Mouse (Mus musculus) lung, adult 18-20 months (tissue): ENCODE results near the gene Evi2b.

Experiments
- DNase-seq, 2 experiments: peaks; one replicate each; pipeline ENCODE4 v3.0.0; 2022; ENCODE audit warnings: mixed read lengths in 2 of 2

Evi2b gene

DNA sequence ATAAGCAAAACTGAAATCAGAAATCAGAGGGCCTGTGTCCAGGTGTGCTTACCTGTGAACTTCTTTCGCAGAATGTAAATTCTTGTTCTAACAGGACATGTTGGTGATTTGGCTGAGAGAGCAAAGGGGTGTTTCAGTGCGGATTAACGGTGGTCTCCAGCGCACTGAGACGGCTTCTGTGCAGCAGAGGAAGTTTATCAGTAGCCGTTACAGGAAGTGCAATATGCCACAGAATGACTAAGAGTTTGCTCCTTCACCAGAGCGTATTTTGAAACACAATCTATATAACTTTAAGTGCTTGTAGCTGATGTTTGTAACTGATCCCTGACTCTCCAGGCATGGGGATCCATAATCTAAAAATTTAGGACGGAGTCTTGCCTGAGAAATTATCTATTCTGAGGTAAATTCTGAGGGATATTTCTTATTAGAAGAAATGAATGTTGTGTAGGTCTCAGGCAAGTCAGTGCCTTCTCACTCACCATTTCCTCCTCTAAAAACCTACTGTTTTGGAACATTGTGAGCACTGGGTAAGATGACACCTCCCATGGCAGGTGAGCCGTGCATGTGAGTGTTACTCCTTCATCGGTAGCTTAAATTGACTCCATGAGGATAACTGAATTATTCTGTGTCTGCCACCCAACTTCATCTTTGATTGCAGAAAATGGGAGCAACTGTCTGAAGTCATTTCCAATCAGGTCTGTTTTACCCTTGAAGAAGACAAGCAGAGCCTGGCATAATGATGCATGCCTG is at the start of gene Evi2b:
Gene Evi2b (minus strand): TSS at position 203 of the 750 bp plus-strand sequence.
- DNase-seq = no peak

DNA sequence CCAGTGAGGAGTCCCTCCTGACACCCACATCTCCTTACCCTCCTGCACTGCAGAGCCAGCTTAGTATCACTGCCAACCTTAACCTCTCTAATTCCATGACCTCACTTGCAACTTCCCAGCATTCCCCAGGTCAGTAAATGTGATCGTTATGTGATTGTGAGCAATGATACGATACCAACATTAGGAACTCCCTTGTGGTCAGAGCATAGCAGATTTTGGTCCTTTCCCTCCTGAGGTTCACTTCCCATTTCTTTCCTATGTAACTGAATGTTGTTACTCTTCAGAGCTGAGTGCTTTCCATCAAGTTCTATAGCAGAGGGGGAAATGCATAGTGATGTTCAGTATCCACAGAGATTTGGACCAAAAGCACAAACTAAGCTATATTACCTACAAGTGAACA is 46.8 kb upstream of the Evi2b start:
- no peak for DNase-seq

GRCm38 (mm10) chr11:79568197-79568911 is 44.8 kb upstream of the Evi2b start:
- DNase-seq = no peak

DNA sequence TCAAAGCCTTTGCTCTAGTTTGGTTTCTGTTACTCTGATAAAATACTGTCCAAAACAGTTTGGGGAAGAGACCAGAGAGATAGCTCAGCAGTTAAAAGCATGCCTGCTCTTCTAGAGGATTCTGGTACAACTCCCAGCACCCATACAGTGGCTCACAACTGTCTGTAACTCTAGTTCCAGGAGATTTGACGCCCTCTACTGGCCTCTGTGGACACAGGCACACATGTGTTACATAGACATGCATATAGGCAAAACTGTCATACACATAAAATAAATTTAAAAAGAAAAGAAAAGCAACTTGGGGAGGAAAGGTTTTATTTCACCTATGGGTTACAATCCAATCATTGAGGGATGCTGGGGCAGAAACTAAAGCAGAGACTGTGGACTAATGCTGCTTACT is 43.4 kb upstream of the Evi2b start:
- no peak for DNase-seq

- DNase-seq = no peak
These were observed 39.9 kb upstream of the Evi2b start for GRCm38 (mm10) chr11:79563493-79563892.

GRCm38 (mm10) chr11:79560536-79560935 is 37.0 kb upstream of the Evi2b start:
- no peak for DNase-seq

- DNase-seq = no peak
These were observed 29.1 kb upstream of the Evi2b start for GRCm38 (mm10) chr11:79552622-79553021.

DNA sequence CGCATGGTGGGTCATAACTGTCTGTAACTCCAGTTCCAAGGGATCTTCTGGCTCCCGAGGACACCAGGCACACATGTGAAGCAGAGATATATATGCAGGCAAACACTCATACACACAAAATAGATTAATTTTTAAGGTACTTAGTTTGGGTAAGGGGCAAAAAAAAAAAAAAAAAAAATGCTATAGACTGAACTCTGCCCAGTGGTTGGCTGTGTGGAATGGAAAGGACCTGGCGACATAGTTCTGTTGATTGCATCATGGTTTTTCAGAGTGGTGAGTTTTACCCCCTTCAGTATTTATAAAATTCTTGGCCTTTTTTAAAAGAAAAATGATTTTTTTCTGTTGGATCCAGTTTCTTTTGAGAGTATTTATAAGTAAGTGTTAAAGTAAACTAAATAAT is 12.7 kb upstream of the Evi2b start:
- DNase-seq = no peak

- DNase-seq = no peak
These were observed 12.0 kb upstream of the Evi2b start for GRCm38 (mm10) chr11:79535554-79535953.

DNA sequence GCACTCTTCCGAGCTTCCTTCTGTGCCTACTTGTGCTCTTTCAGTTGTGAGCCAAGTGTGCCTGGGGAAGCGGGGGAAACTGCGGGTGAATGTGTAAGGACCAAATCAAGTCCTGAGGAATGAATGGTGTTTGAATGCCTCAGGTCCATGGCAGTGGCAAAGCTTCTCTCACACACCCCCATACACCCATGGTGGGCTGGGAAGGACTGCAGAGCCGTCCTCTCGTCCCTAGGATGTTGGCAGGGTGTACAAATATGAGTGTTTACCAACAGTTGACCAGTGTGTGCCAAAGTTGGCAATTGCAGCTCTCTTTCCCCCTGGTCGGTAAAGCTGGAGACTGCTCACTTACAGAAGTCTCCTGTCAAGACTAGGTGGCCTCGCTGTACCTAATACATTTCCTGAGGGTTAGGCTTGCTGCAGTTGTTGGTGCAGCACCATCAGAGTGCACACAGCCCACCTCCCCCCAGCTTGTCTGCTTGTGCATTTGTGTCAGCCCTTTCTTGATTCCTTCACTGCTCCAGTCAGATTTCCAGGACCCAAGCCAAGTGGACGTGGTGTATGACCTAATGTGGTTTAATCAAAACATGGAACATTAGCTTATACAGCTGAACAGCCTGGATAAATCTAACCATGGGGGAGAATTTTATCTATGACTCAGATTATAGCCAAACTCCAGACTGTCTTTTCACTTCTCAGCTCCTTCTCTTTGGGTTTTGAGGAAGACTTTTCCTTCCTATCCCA is 10.6 kb upstream of the Evi2b start:
- DNase-seq = peak in 1 of 2 experiments; percentile 32

DNA sequence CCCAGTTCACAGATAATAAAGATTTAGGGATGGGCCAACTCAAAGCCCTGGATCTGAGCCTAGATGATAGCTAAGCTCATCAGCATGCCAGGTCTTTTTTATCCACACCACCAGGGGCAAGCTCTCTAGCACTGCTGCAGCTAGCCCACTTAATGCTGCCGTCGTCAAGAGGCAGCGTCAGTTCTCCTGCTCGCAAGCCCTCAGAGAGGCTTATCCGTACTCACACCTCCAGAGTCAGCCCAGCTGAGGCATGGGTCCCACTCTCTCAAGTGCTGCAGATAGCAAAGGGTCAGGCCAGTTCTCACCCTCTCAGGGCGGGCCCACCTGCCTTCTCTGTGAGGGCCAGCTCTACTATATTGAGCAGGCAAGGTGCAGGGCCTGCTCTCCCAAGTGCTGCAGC is 9.7 kb upstream of the Evi2b start:
- DNase-seq = no peak

DNA sequence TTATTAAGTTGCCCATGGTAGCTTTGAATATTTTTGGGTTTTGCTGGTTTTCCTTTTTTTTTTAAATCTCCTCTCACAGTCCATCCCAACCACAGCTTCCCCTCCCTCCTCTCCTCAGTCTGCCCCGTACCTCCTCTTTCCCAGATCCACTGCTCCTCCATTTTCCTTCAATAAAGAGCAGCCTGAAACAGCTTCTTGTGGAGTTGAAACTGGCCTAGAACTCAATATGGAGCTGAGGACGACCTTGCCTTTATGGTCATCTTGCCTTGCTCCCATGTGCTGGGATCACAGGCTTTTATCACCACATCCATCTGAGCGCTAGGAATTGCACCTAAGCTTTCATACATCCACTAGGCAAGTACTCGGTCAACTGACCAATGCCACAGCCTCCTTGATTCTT is 7.9 kb upstream of the Evi2b start:
- DNase-seq = no peak

- DNase-seq = no peak
These were observed 7.2 kb upstream of the Evi2b start for GRCm38 (mm10) chr11:79530774-79531173.

GRCm38 (mm10) chr11:79530333-79530761 is 6.8 kb upstream of the Evi2b start, which contains the start of the genes Evi2 and Evi2a:
Gene Evi2, minus strand, starts transcription at chr11:79530589.
Gene Evi2a, minus strand, starts transcription at chr11:79530609.
- peak; percentile 47 to 58 for DNase-seq

- no peak for DNase-seq
These were observed 6.2 kb upstream of the Evi2b start for GRCm38 (mm10) chr11:79529736-79530135.

DNA sequence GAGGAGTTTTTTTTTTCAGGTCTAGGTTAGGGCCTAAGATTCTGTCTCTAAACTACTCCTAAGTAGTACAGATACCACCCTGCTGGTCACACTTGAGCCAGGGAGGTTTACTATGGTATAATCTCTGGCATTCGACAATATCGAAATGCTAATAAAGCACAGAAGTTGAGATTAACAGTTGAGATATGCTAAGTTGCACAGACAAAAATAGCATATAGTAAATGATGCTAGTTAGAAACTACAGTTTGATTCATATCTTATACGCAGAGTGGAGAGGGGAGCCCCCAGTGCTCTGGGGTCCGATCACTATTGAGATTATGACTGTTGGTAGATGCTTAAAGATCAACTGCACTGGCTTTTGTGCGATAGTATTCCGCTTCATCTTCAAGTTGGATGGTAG is 5.7 kb upstream of the Evi2b start:
- DNase-seq = no peak

DNA sequence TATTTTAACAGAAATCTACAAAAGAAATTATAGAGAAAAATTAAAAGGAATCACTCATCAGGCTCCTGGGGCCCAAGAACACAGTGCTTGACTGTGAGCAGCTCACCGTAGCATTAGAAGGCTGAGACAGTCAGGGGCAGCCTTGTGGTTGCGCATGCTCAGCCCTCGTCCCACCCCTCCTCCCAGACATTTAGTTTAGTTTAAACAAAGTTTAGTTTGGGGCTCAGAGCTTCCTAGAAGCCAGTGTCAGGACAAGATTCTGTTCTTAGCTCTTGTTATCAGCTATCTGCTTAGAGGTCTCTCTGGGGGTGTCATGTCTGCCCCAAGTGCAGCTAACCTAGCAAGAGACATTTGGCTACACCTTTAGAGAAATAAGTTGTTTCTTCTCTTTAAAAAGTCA is 5.0 kb upstream of the Evi2b start:
- no peak for DNase-seq

- peak; percentile 38 to 44 for DNase-seq
These were observed 4.3 kb upstream of the Evi2b start for GRCm38 (mm10) chr11:79527739-79528384.

DNA sequence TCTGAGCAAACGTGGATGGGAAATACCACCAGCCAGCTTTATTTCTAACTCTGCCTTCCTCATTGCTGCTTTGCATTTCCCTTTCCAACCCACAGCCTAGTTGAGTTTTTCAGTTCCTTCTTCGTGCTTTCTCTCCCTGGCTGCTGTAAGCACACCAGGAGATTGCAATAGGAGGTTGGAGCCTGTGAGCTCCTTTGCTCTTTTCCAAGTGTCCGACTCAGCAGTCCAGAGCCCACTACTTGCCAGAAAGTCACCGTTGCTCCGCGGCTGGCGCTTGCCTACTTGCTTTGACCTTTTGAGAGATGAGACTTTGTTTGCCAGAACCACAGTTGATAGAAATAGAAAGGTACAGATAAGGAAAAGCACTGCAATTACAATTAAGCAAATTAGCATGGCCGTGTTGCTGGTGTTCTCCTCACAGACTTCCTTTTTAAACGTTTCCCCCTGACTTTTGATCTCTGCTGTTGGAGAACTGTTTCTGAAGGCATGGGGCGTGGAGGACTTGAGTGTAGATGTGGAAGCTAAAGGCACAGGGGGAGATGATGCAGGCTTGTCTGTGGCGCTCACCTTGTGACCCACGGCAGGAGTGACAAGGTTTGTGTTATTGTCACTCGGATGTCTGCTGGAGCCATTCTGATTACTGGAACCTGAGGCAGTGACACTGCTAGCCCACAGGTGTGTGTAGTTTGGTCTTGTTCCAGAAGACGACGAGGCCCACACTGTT is 3.6 kb upstream of the Evi2b start:
- peak in 1 of 2 experiments; percentile 15 for DNase-seq

DNA sequence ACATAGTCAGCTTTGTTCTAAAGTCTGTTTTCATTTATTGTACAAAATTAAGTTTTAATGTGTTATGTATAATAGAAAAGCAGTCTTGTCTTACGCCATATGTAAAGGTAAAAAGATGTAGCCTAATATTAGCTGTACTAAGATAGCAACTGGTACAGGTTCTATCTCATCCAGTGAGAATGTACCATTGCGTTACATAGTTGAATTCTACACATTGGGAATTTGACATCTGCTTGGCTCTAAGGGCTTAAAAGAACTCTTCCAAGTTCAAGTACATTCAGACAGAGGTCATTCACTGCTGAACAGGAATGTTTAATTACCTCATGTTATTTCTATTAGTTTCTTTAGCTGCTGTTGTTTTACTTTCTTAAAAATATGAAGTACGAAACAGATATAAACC is 3.0 kb upstream of the Evi2b start:
- DNase-seq = no peak

DNA sequence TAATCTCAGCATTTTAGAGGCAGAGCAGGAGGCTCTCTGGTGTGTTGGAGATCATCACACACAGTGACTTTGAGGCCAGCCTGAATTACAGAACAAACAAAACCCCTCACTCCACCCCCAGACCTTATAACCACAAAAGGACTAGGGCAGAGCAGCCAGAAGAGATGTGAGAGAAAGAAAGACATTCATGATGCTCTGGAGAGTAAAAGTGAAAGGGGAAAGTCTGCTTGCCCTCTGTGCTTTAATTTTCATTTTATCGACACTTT is 681 bp upstream of the Evi2b start:
- DNase-seq = no peak

DNA sequence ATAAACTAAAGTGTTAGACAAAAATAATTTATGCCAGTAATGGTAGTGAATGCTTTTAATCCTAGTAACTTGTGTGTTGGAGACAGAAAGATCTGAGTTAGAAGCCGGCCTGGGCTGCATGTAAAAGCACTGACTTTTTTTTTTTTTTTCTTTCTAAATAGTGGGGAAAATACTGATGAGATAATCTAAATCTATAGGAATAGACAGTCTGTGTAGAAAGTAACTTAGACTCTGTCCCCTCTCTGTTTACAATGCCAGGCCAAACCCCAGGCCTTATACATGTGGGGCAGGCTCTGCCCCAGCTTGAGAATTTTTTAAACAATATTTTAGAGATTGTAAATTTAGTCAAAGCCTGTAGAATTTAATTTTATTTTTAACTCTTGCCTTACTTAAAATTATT is 618 bp downstream of the Evi2b start:
- no peak for DNase-seq

- no peak for DNase-seq
These were observed 1.6 kb downstream of the Evi2b start for GRCm38 (mm10) chr11:79521930-79522329.
